In the genomic region with DNA sequence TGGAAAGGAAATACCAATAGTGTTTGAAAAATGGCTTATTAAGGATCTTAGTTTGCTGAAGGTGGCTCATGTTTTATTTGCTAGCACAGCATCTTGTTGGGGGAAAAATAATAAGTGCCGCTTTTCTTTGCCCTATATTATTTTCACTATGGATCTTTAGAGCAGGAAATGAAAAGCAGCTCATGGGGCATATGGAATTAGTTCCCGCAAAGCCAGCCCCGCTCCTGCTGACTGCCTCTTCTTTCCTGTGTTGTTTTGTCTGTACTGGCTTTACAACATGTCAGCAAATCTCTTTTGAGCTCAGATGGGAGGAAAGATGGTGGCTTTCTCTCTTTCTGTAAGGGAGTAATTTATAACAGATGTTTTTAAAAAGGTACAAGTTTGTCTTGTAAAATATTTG, we compare ENCODE assay signal across 31 mouse cellular contexts.
DNase-seq lines count a peak whose midpoint lies in the region; ATAC-seq and TF ChIP-seq lines count a peak whose summit lies in the region.
"Had no signal": no experiment of that assay in that cellular context is flagged by ENCODE, and none has a peak within 500 bp of the region (broad histone marks: within the 10 kb centered on the region; RNA-seq: fewer than 3 reads in every experiment).

No protein-coding gene starts in this region.

- H3K4me1 ChIP-seq in embryonic facial prominence, embryonic 10.5 days, result peaks cover 14% of the 10 kb centered on the region
- H3K4me1 ChIP-seq in limb, embryonic 14.5 days (ENCODE audit: control insufficient read depth, insufficient read depth, low read length), result 0 out of 2 replicates have a peak, but pooled peaks cover 2% of the 10 kb centered on the region
- H3K4me1 ChIP-seq in cerebellum, adult 2 months (ENCODE audit: control insufficient read depth, insufficient read depth, low read length), result no peaks in the 10 kb centered on the region
- H3K4me1 ChIP-seq: forebrain, embryonic 10.5 days; forebrain, embryonic 15.5 days; heart, embryonic 10.5 days; heart, embryonic 15.5 days; hindbrain, embryonic 13.5 days; limb, embryonic 15.5 days; liver, embryonic 13.5 days; midbrain, embryonic 10.5 days; midbrain, embryonic 15.5 days; neural tube, embryonic 15.5 days had no signal

- no peak for TF ChIP-seq POLR2A in limb, embryonic 14.5 days (IDR thresholded peaks at IDR 0.05; ENCODE audit: borderline replicate concordance, extremely low read depth, insufficient read depth, insufficient read length)
- TF ChIP-seq POLR2A in cerebellum, adult 2 months (IDR thresholded peaks at IDR 0.05; ENCODE audit: borderline replicate concordance, insufficient read depth, low read length), result no peak

- H3K4me2 ChIP-seq in limb, embryonic 14.5 days (replicated peaks; ENCODE audit: low read depth, low read length, severe bottlenecking), result peak overlapping the region; percentile 17; the same call in 1 of the 2 replicates
- H3K4me2 ChIP-seq: forebrain, embryonic 15.5 days; heart, embryonic 15.5 days; hindbrain, embryonic 13.5 days; limb, embryonic 15.5 days; liver, embryonic 13.5 days; lung, embryonic 14.5 days; midbrain, embryonic 15.5 days; neural tube, embryonic 15.5 days had no signal

- no peak overlapping the region for H3K9ac ChIP-seq in limb, embryonic 14.5 days (ENCODE audit: low read depth, low read length, severe bottlenecking)
- H3K9ac ChIP-seq: forebrain, embryonic 15.5 days; heart, embryonic 15.5 days; hindbrain, embryonic 13.5 days; limb, embryonic 15.5 days; liver, embryonic 13.5 days; lung, embryonic 14.5 days; midbrain, embryonic 15.5 days; neural tube, embryonic 15.5 days had no signal

- DNase-seq in embryo, embryonic 10 days (ENCODE audit: low spot score), result peak; percentile 24
- DNase-seq in embryo, embryonic 9.5 days (ENCODE audit: extremely low spot score), result no peak
- DNase-seq in embryonic facial prominence, embryonic 10.5 days (ENCODE audit: low spot score), result peak; percentile 40
- peak; percentile 40 for DNase-seq in forelimb bud, embryonic 11.5 days (ENCODE audit: low read depth, low spot score)
- peak; percentile 36 for DNase-seq in limb, embryonic 14.5 days (ENCODE audit: low spot score)
- DNase-seq in frontal cortex, postnatal 10 days (ENCODE audit: low spot score in 2 of 2), result no peak
- DNase-seq in layer of hippocampus, adult 8-10 months (ENCODE audit: low spot score in 2 of 2), result no peak
- no peak for DNase-seq in cerebellum, adult 2 months
- DNase-seq: adrenal gland, postnatal 14 days; cerebellum, adult 11-12 months; cerebellum, postnatal 10 days; gastrocnemius, postnatal 10 days; heart, postnatal 36 days; kidney, adult 9 months; kidney, postnatal 10 days; layer of hippocampus, adult 9-11 months; liver, embryonic 13.5 days; lung, embryonic 14.5 days; lung, postnatal 14 days had no signal

- H3K9me3 ChIP-seq in embryonic facial prominence, embryonic 10.5 days, result no peaks in the 10 kb centered on the region
- no peaks in the 10 kb centered on the region for H3K9me3 ChIP-seq in limb, embryonic 14.5 days (ENCODE audit: control insufficient read depth, low read length)
- H3K9me3 ChIP-seq: forebrain, embryonic 10.5 days; forebrain, embryonic 15.5 days; G1E; heart, embryonic 10.5 days; heart, embryonic 15.5 days; hindbrain, embryonic 13.5 days; limb, embryonic 15.5 days; liver, embryonic 13.5 days; midbrain, embryonic 10.5 days; midbrain, embryonic 15.5 days; neural tube, embryonic 15.5 days had no signal

- no peak overlapping the region for H3K4me3 ChIP-seq in embryonic facial prominence, embryonic 10.5 days
- H3K4me3 ChIP-seq in limb, embryonic 14.5 days (replicated peaks; ENCODE audit: low read length), result no peak overlapping the region
- no peak overlapping the region for H3K4me3 ChIP-seq in cerebellum, adult 2 months (replicated peaks; ENCODE audit: insufficient read depth, low read depth, low read length)
- H3K4me3 ChIP-seq: forebrain, embryonic 10.5 days; forebrain, embryonic 15.5 days; heart, embryonic 10.5 days; heart, embryonic 15.5 days; hindbrain, embryonic 13.5 days; limb, embryonic 15.5 days; liver, embryonic 13.5 days; midbrain, embryonic 10.5 days; midbrain, embryonic 15.5 days; neural tube, embryonic 15.5 days had no signal

- peak; percentile 60; the same call in 1 of the 2 replicates for ATAC-seq in limb, embryonic 14.5 days (ENCODE audit: low FRiP score, low read depth)
- ATAC-seq: forebrain, embryonic 15.5 days; intestine, postnatal 0 days; midbrain, embryonic 15.5 days; Patski had no signal

- TF ChIP-seq CTCF in cerebellum, adult 2 months (IDR thresholded peaks at IDR 0.05; ENCODE audit: borderline replicate concordance, insufficient read depth, low read depth, low read length), result no peak

- WGBS in embryonic facial prominence, embryonic 10.5 days, result 41% methylated on average over 3 of the region's 3 CpGs
- 20% methylated on average over 3 of the region's 3 CpGs for WGBS in limb, embryonic 14.5 days
- WGBS in cerebellum, adult 2 months, result 80% methylated on average over 3 of the region's 3 CpGs

- H3K36me3 ChIP-seq in embryonic facial prominence, embryonic 10.5 days (replicated peaks), result no peaks in the 10 kb centered on the region
- no peaks in the 10 kb centered on the region for H3K36me3 ChIP-seq in limb, embryonic 14.5 days (ENCODE audit: control insufficient read depth, insufficient read depth, low read length)
- H3K36me3 ChIP-seq: forebrain, embryonic 10.5 days; forebrain, embryonic 15.5 days; G1E; heart, embryonic 10.5 days; heart, embryonic 15.5 days; hindbrain, embryonic 13.5 days; limb, embryonic 15.5 days; liver, embryonic 13.5 days; midbrain, embryonic 10.5 days; midbrain, embryonic 15.5 days; neural tube, embryonic 15.5 days had no signal

- peak overlapping the region; percentile 16 for H3K27ac ChIP-seq in embryonic facial prominence, embryonic 10.5 days (replicated peaks)
- no peak overlapping the region for H3K27ac ChIP-seq in limb, embryonic 14.5 days (replicated peaks; ENCODE audit: low read depth, low read length)
- H3K27ac ChIP-seq in cerebellum, adult 2 months (ENCODE audit: insufficient read depth, low read length), result no peak overlapping the region
- H3K27ac ChIP-seq: forebrain, embryonic 10.5 days; forebrain, embryonic 15.5 days; heart, embryonic 10.5 days; heart, embryonic 15.5 days; hindbrain, embryonic 13.5 days; limb, embryonic 15.5 days; liver, embryonic 13.5 days; midbrain, embryonic 10.5 days; midbrain, embryonic 15.5 days; neural tube, embryonic 15.5 days had no signal

- no peaks in the 10 kb centered on the region for H3K27me3 ChIP-seq in embryonic facial prominence, embryonic 10.5 days (replicated peaks; ENCODE audit: low read depth, poor library complexity, severe bottlenecking)
- H3K27me3 ChIP-seq in limb, embryonic 14.5 days (ENCODE audit: control insufficient read depth, insufficient read depth, low read length), result no peaks in the 10 kb centered on the region
- no peaks in the 10 kb centered on the region for H3K27me3 ChIP-seq in cerebellum, adult 2 months (ENCODE audit: control insufficient read depth, insufficient read depth, low read length)
- H3K27me3 ChIP-seq: forebrain, embryonic 15.5 days; heart, embryonic 15.5 days; hindbrain, embryonic 13.5 days; limb, embryonic 15.5 days; liver, embryonic 13.5 days; midbrain, embryonic 15.5 days; neural tube, embryonic 15.5 days had no signal

Comparison
In these comparisons a context has a peak if more than half of its experiments do, and no peak if none do; other contexts are left out.
1. DNase-seq: peak in embryo, embryonic 10 days (single experiment), embryonic facial prominence, embryonic 10.5 days (single experiment), forelimb bud, embryonic 11.5 days (single experiment) and limb, embryonic 14.5 days (single experiment); none in embryo, embryonic 9.5 days (single experiment), frontal cortex, postnatal 10 days (0 of 2), layer of hippocampus, adult 8-10 months (0 of 2) and cerebellum, adult 2 months (0 of 2).